Mouse (Mus musculus) cerebellum, postnatal 14 days (tissue): ENCODE data around the gene Mpzl2.

ENCODE experiments used
- DNase-seq, 2 experiments: peaks; one replicate each; pipeline ENCODE4 v3.0.0; 2021; ENCODE audit warnings: mixed read lengths in 2 of 2

Gene Mpzl2

DNA sequence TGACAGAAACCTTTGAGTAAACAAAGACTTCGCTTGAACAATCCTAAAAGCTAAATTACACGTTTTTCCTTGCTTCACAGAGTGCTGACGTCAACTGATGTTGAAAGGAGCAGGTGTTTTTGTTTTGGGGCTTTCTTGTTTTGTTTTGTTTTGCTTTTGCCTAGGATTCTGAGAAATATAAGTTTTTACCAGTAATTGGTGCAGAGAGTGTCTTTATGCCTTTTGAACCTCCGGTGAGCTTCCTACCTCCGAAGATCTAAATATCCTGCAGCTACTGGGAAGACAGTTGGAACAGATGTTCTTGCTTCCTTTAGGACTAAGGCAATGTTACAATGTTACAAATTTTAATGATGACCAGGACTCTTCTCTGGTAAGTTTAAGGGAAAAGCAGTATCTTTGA is at the start of gene Mpzl2:
TSS of gene Mpzl2 (plus strand) at position 301 of the 400 bp plus-strand sequence.
- DNase-seq, result no peak

DNA sequence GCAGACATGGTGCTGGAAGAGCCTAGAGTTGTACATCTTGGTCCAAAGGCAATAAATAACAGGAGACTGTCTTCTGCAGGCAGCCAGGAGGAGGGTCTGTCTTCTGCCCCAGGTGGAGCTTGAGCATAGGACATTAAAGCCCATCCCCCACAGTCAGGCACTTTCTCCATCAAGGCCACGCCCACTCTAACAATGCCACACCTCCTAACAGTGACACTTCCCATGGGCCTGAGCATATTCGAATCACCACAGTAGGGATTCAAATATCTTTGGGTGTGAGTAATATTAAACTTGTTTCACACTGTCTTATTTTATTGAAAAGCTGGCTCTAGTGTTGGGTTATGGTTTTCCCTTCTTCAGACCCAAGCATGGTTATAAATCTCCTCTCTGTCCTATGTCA is 47.8 kb upstream of the Mpzl2 start:
- no peak for DNase-seq

DNA sequence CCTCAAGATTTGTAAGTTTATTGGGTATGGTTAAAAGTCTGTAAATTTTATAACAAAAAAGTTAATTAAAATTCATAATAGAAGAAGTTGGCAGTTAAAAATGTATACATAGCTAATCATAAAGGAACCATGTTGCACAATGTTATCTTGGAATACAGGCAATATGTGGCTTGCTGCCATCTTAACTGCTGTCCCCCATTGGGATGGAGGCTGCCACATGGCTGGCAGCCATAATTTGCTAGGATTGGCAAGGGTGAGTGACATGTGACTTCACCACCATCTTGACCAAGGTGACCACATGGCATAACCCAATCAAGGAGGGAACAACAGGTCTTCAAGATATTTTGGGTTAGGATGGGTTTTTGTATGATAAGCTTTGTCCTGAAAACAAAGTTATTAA is 47.3 kb upstream of the Mpzl2 start:
- DNase-seq, result peak; percentile 91 to 92

DNA sequence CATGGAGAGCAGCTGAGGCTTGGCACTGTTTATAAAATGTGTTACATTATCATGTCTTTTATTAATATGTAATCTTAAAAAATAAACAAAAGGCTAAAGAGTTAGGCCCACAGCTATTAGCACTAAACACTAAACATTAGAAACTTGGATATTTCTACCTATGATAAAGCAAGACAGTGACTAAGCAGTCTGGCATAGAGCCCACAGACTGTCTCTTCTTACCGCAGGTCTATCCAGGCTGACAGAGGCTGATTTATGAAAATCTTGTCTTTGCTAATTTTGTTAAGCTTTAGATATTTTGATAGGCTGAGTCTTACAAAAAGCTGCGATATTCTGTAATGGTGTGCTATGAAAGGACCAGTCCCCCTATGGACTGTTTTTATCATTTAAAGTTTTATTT is 46.3 kb upstream of the Mpzl2 start:
- DNase-seq, result no peak

DNA sequence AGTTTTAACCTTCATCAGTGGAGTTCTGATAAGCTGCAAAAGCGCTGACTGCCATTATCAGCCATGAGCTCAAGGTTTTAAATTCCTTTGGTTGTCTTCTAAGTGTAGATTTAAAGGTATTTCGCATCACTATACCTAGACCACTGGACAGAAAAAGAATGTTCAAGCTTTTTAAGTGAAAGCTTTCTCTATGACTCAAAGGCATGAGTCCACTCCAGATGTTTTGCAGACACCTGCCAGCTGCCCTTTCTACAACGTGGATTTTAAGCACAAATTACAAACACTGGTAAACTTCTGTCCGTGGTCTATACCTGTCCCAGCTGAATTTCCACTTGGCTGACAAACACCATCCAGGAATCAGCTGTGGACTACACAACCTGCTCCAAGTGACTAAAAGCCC is 44.6 kb upstream of the Mpzl2 start:
- no peak for DNase-seq

DNA sequence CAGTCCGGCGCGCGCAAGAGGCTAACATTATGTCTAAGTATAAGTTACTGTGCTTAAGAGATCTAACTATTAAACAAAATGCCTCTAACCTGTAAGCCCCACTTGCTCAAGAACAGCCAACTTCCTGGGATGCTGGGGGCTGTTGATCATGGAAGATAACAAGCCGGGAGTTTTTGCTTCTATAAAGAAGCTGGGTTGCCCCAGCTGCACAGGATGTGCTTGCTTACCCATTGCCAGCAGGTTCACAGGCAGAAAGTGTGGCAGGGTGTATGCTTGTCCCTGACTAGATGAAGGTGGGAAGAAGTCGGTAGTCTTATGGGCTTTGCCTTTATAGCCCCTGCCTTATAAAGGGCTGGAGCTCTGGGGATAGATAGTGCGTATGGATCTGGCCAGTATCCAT is 43.0 kb upstream of the Mpzl2 start:
- no peak for DNase-seq

DNA sequence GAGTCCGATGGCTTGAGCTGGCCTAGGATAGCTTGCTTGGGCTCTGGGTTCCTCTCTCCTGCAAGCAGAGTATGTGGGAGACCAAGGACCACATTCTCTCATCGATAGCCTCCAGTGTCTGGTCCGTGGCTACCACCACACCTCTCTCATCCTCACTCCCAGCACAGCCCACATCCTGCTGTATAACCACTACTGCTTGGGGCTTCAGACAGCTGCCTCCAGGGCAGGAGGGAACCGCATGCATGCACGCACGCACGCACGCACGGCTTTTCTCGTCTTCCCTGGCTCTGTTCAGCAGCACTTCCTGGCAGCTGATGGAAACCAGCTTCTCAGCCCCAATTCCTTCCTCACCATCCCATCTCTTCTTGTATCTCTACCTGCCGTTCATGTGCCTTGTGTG is 41.5 kb upstream of the Mpzl2 start:
- no peak for DNase-seq

DNA sequence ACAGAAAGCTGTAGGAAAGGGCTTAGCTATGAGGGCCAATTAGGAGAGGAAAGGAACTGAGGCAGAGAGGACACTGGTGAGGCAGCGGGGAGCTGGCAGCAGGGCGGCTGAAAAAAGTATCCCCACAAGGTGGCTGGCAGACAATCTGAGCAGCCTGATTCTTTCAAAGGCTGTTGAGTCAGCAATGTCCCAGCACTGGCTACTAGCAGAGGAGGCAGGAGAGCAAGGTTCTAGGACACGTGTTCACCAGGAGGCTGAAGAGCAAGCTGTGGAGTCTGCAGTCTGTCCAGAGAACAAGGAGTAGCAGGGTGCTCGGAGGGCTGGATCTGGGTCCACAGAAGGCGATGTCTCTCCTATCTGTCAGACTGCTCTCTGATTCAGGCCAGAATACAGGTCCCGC is 40.4 kb upstream of the Mpzl2 start:
- DNase-seq, result peak; percentile 29 to 44

DNA sequence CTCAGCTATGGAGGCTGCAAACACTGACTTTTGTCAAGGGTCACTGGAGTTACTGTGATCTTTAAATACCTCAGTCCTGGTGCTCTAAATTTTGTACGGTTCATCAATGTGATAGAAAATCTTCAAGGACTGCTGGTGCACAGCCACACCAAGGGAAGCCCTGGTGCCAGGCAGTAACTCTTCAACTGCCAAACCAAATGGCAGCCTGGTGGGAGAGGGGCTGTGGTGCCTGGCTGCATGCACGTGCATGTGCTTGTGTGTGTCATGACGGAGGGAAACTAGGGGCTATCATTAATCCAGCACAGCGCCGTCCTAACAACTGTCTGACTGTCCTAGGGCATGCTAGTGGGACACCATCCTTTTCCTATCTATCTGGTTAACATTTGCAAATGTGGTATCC is 39.8 kb upstream of the Mpzl2 start:
- DNase-seq, result peak; percentile 18 to 23

DNA sequence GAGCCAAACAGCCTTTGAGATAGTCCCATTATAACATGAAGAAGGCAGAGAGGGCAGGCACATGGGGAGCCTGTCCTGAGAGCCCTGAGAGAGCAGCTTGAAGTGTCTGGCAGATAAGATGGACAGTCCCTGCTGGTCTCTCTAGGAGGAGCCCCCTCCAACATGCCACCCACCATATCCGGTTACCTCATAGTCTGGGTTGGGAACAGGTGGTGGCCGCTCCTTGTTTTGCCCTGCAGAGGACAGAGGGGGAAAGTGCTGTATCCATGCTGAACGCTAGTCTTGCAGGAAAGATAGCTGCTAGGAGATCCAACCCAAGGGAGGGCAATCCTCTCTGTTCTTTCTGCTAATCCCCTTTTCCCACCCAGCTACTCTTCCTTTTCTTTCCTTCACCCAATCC is 39.4 kb upstream of the Mpzl2 start:
- no peak for DNase-seq

DNA sequence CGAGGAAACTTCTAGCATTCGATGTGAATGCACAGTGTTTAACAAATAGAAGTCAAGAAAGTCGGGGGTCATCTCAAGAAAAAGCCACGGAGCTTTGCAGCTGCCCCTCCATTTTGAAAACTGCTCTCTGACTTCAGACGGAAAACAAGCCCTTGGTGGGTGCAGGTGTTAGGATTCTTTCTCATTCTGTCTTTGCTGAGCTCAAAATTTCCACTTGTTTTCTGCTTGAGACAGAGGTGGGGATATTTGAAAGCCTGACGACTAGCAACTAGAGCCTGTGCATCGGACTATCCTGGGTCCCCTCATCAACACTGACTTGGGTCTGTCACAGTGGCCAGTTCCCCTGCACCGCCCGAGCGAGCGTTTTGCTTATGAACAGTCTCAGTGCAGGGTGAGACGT is 32.2 kb upstream of the Mpzl2 start:
- DNase-seq, result no peak

DNA sequence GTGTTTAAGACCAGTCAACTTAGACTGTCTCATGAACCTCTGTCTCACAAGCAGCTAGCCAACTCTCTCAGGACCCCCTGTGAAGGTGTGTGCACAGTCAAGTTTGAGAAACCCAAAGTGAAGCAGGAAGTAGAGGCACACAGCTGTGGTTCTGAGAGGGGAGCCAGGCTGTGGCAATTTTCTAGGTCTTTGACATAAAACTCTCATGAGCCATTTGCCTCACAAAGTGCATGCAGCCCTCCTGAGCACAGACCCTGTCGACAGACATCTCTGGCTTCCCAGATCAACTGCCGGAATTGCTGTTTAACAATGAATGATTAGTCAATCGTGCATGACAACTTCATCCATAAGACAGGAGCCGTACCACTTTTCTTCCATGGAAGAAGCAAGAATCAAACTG is 31.3 kb upstream of the Mpzl2 start:
- no peak for DNase-seq

DNA sequence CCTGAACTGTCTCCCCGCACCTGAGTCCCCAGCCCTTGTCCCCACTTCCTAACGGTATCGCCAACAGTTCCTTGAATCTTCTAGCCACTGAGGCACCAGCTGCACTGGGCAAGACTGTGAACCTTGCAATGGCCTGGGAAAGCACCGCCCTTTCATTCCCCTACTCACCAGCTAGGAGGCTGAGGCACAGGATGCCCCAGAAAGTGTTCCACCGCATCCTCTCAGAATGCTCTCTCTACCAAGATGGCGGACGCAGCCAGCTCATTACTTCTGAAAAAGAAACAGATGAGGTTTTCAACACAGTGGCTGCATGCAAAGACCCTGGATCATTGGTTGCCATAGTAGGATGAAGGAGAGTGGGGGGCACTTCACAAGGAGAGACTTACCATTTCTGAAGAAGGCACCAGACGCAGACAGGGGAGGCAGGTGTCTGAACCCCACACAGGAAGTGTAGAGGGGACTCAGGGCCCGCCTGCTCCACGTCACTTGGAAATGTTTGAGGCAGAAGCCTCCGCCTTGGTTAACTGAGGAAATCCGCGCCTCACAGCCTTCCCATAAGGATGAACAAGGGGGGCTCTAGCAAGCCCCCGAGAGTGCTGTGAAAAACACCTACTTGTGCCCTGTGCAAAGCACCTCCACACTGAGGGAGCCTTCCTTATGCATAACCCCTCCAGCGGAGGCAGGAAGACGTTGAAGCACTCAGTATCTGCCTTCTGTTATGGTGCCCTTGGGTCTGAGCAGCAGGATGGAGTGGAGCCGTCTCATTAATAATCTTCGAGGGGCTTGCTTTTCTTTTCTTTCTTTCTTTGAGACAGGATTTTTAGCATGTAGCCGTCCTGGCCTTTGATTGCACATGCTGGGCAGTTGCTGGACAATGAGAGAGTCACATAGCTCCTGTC is 30.2 kb upstream of the Mpzl2 start, which contains the start of gene Cd3e:
TSS of gene Cd3e (minus strand) at position 448 of the 899 bp plus-strand sequence.
- DNase-seq, result no peak

DNA sequence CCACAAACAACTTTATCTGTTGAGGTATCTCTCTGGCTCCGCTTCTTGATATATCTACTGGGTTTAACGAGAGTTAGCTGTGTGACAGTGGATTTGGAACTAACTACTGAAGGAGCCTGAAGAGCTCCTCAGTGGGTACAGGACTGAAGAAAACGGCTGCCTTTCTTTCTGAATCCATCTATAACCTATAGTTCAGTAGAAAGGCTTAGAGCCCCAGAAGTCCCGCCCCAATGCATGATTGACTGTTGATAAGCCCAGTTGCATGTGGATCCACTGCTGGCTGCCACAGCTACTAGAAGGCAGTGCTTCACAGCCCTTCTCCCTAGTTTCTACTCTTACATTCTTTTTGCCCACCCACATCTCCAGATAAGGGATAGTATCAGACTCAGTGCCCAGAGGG is 29.1 kb upstream of the Mpzl2 start:
- DNase-seq, result no peak

DNA sequence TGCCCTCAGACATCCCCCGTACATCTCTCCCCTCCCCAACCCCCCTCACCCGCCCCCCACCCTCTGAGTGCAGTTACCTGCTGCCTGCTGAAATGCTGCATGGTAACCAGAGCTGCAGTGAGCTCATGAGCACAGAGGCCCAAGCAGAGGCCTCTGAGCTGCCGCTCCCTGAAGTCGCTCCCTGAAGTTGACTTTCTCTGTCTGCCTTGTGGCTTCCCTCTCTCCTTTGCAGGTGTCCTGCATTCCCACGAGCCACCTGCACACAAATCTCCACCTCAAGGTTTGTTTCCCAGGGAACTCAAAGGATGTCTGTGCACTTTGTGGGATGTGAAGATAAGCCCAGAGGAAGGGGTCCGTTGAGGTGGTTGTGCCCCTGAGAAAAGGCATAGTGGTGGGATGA is 28.3 kb upstream of the Mpzl2 start:
- no peak for DNase-seq

DNA sequence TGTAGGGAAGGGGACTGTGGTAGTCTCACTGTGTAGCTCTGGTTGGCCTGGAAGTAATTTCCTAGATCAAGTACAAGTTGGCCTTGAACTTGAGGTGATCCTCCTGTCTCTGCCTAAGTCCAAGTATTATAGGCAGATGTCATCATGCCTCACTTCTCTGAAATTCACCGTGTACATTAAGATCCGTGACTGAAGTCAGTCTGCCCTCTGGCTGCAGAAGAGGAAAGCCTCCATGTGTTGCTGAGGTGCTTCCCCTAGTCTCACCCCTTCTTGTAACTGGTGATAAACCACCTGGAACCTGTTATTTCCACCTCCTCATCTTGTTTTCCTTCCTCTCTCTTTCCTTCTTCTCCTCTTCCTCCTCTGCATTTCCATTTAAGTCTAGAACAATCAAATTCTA is 24.7 kb upstream of the Mpzl2 start:
- DNase-seq, result no peak

DNA sequence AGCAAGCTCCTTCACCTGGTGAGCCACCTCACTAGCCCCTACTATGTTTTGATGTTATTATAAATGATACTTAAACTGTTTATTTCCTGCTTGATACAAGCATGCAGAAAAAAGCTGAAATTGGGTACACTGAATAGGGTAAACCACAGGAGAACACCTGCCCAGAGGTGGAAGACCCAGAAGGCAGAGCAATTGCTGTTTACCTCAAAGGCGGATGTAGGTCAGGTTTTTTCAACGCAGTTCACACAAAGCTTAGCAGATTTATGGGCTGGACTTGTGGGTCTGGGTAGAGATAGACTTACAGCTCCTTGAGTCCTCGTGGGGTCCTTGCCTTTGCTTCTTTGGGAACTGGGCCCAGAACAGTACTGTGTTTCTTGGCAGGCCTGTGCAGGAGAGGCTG is 23.8 kb upstream of the Mpzl2 start:
- DNase-seq, result no peak

DNA sequence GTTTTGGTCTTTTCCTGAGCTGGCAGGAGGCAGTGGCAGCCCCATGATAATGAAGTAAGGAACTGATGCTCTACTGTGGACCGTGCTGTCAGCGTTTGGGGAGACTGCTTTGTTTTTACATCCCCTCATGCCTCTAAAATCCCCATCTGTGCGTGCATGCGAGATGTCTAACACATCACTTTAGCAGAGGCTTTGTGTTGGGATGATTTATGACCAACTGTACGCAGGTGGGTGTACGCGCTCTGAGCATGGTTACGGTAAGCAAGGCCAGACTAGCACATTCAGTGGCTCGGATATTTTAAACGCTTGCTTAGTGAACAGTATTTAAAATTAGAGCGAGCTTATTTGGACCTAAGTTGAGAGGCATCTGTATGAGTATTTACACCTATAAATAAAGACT is 21.6 kb upstream of the Mpzl2 start:
- no peak for DNase-seq

DNA sequence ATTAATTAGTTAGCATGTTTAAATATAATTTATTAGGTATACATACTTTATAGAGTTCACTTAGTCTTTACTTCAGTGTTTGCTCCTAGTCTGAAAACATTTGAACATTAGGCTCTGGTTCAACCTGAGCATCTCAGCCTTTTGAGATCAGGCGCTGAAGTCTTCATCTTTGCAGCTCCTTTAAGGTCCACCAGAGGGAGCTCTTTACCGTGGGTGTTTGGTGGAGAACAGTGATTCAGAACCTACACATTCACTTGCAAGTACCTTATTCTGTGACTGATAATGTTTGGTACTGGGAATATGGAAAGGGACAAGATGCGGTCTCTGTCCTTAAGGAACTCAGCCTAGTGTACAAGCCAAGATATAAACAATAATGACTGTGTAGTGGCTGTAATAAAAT is 16.8 kb upstream of the Mpzl2 start:
- peak; percentile 81 to 84 for DNase-seq

DNA sequence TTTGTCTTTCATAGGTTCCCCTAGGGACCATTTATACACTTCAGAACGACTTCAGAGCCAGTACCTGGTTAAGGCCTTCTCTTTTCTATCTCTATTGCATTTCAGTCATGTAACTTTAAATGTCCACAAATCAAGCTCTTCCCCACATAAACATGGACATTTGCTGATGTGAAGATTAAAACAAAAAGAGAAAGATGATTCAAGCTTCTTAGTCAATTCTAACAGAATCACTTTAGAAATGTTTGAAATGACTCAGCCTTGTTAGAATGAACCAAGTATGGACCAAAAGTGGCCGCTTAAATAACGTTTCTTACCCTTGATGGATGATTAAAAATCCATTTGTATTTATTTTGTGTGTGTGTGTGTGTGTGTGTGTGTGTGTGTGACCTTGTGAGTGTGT is 16.0 kb upstream of the Mpzl2 start:
- no peak for DNase-seq

DNA sequence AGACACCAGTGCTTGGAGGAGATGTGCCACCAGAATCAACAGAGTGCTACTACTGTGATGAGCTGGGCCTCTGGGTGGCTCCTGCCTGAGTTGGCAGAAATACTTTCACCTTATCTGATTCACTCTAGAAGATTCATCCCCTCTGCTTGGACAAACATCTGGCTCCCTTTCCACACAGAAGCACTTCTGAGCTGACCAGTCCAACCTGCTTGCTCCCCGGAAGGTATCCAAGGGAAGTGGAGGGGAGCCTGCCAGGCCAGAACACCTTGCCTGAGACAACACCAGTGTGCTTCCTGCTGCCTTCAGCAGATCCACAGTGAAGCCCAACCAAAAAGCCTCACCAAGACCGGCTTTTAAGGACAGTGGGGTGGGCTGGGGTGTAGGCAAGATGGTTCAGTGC is 15.4 kb upstream of the Mpzl2 start:
- no peak for DNase-seq

DNA sequence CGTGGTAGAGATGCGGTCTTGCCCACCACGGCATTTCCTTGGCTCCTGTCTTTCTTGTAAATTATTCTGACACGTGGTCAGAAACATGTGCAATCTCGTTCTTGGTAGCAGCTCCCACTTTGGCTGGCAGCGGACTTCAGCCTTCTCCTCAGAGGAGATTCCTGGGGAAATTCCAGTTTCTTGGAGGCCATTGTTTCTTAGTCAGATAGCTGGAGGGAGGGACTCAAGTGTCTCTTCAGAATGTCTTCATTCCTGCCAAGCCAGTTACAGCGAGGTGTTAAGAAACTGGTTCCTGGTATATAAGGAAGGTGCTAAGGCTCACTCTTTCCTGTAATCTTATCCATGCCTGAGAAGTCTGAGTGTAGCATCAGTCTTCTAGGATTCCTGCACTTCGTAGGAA is 12.2 kb upstream of the Mpzl2 start:
- DNase-seq, result no peak

DNA sequence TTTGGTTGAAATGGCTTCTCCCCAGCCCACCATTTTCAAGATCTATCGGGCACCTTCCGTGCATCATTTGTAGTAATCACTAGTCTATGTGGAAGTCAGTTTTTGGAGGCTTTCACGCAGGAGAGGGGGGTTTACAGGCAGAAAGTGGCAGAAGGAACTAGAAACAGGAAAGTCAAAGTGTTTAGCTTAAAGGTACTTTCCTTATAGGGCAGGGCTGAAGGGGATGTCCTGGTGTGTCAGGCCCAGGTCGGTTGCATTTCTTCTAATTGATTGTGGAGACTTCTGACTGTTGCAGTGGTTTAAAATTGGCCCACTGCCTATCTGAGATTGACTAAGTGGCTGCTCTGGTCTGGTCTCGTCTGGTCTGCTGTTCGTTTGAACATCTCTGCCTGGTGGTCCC is 9.3 kb upstream of the Mpzl2 start:
- DNase-seq, result no peak

DNA sequence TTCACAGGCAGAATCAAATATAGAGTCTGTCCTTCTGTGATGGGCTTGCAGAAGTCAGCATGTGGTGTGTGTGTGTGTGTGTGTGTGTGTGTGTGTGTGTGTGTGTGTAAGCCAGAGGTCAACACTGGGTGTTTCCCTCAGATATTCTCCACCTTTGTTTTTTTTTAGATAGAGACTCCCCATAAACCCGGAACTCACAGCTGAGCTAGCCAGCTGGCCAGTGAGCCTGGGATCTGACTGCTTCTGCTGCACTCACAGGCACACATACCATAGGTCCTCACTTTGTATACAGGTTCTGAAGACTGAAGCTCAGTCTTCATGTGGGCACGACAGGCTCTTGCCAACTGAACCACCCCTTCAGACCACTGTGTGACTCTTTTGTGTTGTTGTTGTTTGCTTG is 7.3 kb upstream of the Mpzl2 start:
- no peak for DNase-seq

DNA sequence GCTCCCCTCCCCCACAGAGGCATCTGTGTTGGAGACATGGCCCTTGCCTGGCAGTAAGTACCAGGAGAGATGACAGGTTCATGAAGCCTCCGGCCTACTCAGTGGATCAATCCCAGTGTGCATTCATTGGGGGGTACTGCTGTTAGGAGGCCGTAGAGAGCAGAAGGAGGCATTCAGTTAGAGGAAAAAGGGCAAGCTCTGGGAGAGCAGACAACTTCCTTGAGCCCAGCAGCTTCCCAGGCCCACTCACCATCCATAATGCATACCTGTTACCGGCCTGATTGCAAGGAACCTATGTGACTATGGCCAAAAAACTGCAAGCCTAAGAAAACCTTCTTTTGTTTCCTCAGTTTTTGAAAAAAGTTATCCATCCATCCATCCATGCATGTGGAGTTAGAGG is 5.1 kb upstream of the Mpzl2 start:
- no peak for DNase-seq
